Mouse (Mus musculus): Measurements from ENCODE around the gene Capzb. TPM values are rescaled to one million over a fixed set of nuclear protein-coding genes. Genes with fewer than 3 reads are reported as not detected.

Gene Capzb
- polyA plus RNA-seq, 1 experiment from 2014 or later: 330 TPM

DNA sequence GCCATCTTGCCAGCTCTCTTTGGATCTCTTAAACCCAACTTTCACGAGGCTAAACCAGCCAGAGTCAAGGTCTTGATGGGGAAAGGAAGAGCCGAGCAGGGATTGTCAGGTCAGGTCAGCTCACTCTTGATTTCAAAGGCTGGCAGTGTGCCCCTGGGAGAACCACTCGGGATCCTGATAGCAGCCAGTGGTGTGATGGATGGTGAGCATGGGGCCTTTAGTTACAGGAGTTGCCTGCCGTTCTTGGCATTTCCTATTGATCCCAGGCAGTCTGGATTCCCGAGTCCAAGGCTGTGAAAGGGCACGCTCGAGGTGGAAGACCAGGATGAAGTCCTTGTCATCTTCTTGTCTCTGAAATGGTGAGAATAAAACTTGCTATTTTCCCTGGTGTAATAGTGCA lies 9.9 kb downstream of the Capzb start:
- no peak overlapping the region for H3K4me2 ChIP-seq
- no peaks in the 10 kb centered on the region for H3K4me1 ChIP-seq
- no peaks in the 10 kb centered on the region for H3K36me3 ChIP-seq (replicated peaks)
- 72% methylated on average over 7 of the region's 7 CpGs for WGBS
- H3K9ac ChIP-seq: no peak overlapping the region
- ATAC-seq (replicated peaks): no peak
- no peak overlapping the region for H3K4me3 ChIP-seq
- H3K9me3 ChIP-seq: no peaks in the 10 kb centered on the region
- no peaks in the 10 kb centered on the region for H3K27me3 ChIP-seq (replicated peaks)
- no peak overlapping the region for H3K27ac ChIP-seq

DNA sequence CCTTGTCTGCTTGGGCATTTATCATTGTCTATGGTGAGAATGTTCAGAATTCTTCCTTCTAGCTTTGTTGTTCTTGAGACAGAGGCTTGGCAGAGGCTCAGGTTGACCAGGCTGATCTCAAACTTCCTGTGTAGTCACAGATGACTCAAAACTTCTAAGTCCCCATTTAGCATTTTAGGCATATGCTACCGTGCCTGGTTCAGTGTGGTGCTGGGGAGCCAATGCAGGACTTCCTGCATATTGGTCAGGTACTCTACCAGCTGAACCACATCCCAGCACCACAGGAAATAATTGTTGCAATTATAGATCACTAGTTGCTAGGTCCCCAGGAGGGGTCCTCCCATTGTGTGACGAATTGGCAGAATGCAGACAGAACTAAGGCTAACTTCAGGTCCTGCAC lies 10.7 kb downstream of the Capzb start:
- Histone ChIP-seq H3K4me3 (no peak overlapping the region), H3K36me3 (replicated peaks) (no peaks in the 10 kb centered on the region), H3K9me3 (no peaks in the 10 kb centered on the region), H3K9ac (no peak overlapping the region), H3K4me1 (peaks cover 5% of the 10 kb centered on the region; the same call in 1 of the 2 replicates), H3K4me2 (no peak overlapping the region), H3K27ac (no peak overlapping the region), H3K27me3 (replicated peaks) (no peaks in the 10 kb centered on the region)
- ATAC-seq (replicated peaks): no peak
- WGBS: 72% methylated on average over 2 of the region's 2 CpGs

DNA sequence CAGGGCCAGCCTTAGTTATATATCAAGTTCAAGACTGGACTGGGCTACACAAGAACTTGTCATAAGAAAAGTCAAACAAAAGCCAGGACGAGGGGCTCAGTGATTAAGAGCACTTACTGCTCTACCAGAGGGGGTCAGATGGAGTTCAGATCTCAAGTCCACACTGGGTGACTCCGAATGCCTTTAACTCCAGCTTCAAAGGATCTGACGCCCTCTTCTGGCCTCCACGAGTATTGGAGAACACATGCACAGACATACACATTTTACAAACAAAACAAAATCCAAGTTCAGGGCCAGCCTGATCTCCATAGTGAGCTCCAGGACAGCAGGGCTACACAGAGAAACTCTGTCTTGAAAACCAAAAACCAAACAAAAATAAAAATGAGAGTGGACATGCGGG lies 13.1 kb downstream of the Capzb start:
- Histone ChIP-seq H3K9ac (no peak overlapping the region), H3K27me3 (replicated peaks) (no peaks in the 10 kb centered on the region), H3K36me3 (replicated peaks) (no peaks in the 10 kb centered on the region), H3K27ac (no peak overlapping the region), H3K4me3 (no peak overlapping the region), H3K4me1 (peaks cover 14% of the 10 kb centered on the region; the same call in 1 of the 2 replicates), H3K9me3 (no peaks in the 10 kb centered on the region), H3K4me2 (no peak overlapping the region)
- ATAC-seq (replicated peaks): no peak
- 64% methylated on average over 5 of the region's 5 CpGs for WGBS

DNA sequence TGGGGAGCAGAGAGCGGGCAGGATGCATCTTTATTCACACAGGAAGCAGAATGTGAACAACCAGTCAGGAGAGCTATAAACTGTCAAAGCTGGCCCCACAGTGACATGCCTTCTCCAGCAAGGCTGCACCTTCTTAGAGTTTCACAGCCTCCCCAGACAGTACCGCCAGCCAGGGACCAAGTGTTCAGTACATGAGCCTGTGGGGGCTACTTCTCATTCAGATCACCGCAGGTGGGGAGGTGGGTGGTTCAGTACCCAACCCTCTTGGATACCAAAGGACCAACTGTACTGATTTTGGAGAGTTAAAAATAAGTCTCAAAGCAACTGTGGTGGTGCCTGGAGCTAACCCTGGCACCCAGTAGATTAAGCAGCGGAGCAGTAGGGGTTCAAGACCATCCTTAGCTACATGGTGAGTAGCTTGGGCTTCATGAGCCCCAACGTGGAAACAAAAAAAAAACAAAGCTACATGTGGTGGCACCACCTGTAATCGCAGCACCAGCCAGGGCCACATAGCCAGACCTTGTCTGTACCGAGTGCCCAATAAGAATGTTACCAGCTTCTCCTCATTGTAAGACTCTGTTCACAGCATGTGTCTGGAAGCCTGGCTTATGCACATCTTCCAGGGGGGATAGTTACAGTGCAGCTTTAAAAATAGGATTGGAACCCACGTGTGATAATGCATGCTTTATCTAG lies 13.8 kb downstream of the Capzb start:
- H3K36me3 ChIP-seq (replicated peaks): no peaks in the 10 kb centered on the region
- H3K4me2 ChIP-seq: no peak overlapping the region
- no peak overlapping the region for H3K4me3 ChIP-seq
- WGBS: 91% methylated on average over 8 of the region's 8 CpGs
- H3K27ac ChIP-seq: no peak overlapping the region
- H3K9me3 ChIP-seq: no peaks in the 10 kb centered on the region
- no peaks in the 10 kb centered on the region for H3K27me3 ChIP-seq (replicated peaks)
- H3K4me1 ChIP-seq: peaks cover 14% of the 10 kb centered on the region; the same call in 1 of the 2 replicates
- no peak for ATAC-seq (replicated peaks)
- no peak overlapping the region for H3K9ac ChIP-seq

DNA sequence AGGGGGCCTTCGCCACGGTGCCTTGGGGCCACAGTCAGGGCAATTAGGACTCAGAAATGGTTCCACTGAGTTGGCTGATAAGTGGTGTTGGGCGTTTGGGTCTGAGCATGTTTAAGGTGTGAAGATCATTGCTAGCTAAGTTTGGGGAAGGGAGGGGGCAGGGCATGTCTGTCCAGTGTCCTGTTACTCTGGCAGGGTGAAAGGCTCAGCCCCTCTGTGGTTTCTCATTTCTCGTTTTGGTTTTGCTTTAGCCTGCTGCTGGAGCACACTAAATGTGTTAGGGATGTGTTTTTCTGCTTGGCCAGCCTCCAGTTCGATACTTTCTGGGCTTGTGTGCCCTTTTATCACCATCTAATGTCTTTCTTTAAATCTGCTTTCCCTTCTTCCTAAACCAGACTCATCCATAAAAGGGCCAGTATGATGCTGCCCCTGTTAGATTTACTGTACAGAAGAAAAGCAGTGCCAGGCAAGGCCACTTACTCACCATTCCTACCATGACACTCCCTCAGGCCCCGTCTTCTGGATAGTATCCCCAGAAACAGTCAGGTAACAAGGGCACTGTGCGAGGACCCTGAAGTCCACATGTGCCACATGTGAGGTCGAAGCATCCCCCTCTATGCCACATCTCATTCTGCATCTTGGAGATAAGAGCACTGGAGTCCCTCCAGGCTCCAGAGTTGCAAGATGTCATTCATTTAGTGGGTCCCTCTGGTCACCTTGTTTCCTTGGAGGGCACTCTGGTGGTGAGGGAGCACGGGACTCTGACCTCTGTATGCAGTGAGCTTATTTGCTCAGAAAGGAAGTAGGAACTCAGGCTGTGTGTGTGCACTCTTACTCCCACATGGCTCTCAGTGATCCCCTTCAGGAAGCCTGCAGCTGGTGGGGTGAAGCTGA lies 15.8 kb downstream of the Capzb start:
- H3K4me3 ChIP-seq: no peak overlapping the region
- no peak overlapping the region for H3K4me2 ChIP-seq
- H3K9me3 ChIP-seq: no peaks in the 10 kb centered on the region
- ATAC-seq (replicated peaks): no peak
- H3K4me1 ChIP-seq: peaks cover 17% of the 10 kb centered on the region; the same call in 1 of the 2 replicates
- H3K27me3 ChIP-seq (replicated peaks): no peaks in the 10 kb centered on the region
- no peak overlapping the region for H3K27ac ChIP-seq
- no peak overlapping the region for H3K9ac ChIP-seq
- 79% methylated on average over 9 of the region's 9 CpGs for WGBS
- no peaks in the 10 kb centered on the region for H3K36me3 ChIP-seq (replicated peaks)

DNA sequence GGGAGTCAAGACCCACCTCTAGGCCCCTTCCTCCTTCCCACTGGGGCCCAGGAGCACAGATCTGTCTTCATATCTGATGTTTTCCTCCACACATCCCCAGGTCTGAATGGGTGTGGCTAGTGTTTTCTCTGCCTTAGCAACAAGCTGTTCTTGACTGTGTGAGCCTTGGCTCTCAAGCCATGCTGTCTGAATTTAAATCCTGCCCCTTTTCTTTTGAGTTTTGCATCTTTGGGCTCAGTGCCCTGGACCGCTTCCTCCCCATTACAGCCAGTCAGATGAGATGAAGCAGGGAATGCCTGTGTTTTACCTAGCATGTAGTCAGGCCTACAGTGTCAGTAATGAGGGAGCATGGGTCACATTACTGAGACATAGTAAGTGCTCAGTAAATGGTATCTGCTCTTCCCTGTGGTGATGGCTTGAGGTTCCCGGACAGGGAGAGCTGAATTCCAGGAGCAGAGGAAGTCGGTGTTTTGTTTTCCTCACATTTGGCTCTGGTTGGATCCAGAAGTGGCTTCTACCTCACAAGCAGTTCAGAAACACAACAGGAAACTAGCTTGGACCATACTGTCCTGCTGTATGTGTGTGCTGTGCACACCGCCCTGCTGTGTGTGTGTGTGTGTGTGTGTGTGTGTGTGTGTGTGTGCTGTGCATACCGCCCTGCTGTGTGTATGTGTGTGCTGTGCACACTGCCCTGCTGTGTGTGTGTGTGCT lies 16.6 kb downstream of the Capzb start:
- H3K27ac ChIP-seq: no peak overlapping the region

DNA sequence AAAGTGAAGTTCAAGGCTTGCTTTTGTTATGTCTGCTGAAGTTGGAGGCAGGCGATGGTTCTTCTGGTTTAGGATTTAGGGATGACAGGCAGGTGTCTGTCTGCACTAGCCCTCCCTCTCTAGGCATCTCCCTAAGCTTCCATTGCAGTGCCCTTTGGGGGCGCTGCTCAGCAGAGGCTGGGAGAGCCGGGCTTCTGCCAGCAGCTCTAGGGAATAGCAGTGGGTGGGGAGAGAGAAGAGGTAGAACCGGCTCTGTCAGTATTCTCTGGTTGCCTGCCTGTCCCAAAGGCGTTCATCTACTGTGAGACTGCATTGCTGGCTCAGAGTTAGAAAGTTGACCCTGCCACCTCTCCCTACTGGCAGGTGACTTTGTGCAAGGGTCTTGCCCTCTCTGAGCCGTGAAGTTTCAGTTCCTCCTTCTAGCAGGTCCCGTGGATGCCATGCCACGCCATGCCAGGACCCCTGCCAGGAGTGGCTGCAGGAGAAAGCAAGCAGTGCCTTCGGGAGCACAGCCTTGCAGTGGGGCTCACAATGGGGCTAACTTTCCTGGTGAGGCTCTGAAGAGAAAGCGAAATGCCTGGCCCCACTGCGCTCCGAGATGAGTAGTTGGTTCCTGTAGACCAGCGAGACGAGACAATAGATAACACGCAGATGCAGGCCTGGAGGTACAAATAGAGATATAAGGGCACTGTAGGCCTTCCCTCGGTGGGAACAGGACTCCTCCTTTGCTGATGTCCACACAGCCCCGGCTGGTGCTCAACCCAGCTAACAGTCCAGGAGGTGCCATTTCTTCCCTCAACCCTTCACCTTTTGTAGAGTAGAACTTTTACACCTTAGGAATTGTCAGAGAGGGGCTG lies 19.5 kb downstream of the Capzb start:
- Histone ChIP-seq H3K4me2 (no peak overlapping the region), H3K27ac (no peak overlapping the region), H3K4me1 (peaks cover 17% of the 10 kb centered on the region; the same call in 1 of the 2 replicates), H3K9ac (no peak overlapping the region), H3K4me3 (no peak overlapping the region), H3K36me3 (replicated peaks) (no peaks in the 10 kb centered on the region), H3K9me3 (no peaks in the 10 kb centered on the region), H3K27me3 (replicated peaks) (no peaks in the 10 kb centered on the region)
- ATAC-seq (replicated peaks): no peak
- 75% methylated on average over 17 of the region's 17 CpGs for WGBS

More for the DNA sequence above, 16.6 kb downstream of the Capzb start:
- ATAC-seq (replicated peaks): no peak
- H3K9ac ChIP-seq: no peak overlapping the region
- H3K4me1 ChIP-seq: peaks cover 17% of the 10 kb centered on the region; the same call in 1 of the 2 replicates
- H3K4me2 ChIP-seq: no peak overlapping the region
- no peaks in the 10 kb centered on the region for H3K27me3 ChIP-seq (replicated peaks)
- 84% methylated on average over 5 of the region's 5 CpGs for WGBS
- H3K4me3 ChIP-seq: no peak overlapping the region
- H3K9me3 ChIP-seq: no peaks in the 10 kb centered on the region
- no peaks in the 10 kb centered on the region for H3K36me3 ChIP-seq (replicated peaks)

DNA sequence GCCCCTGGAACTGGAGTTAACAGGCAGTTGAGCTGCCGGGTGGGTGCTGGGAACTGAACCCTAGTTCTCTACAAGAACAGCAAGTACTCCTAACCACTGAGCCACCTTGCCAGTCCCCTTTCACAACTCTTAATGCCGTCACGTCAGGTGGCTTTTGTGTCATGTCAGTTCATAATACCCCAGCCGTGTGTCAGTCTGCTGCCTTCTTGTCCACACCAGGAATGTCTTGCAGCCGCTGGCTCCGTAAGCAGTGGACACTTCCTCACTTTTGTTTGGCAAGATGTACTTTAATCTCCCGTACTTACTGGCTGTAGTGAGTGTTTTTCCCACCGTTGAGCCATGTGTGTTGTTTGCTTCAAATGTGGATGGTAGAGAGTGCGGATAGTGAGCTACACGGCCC lies 20.4 kb downstream of the Capzb start:
- Histone ChIP-seq H3K36me3 (replicated peaks) (no peaks in the 10 kb centered on the region), H3K9ac (no peak overlapping the region), H3K4me2 (no peak overlapping the region), H3K27ac (no peak overlapping the region), H3K9me3 (no peaks in the 10 kb centered on the region), H3K4me1 (peaks cover 15% of the 10 kb centered on the region; the same call in 1 of the 2 replicates), H3K4me3 (no peak overlapping the region), H3K27me3 (replicated peaks) (no peaks in the 10 kb centered on the region)
- WGBS: 75% methylated on average over 10 of the region's 10 CpGs
- no peak for ATAC-seq (replicated peaks)

DNA sequence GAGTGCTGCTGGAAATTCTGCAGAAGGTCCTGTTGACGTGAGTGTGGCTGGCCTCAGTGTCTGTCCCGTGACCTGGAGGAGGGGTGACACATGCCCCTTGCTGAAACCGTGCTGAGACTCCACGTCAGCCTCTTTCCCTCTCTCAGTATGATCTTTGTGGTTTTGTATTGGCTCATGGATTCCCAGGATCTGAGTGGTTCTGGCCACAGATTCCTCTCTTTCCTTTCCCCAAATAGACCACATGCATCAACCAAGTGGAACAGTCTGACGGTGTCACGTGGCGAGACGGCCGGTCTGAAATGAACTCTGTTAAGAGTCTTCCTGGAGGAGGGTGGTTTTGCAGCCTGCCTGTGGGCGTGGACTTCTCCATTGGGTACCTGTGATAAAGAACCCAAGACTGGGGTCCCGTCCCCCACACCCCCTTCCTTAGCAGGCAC lies 21.3 kb downstream of the Capzb start:
- no peak overlapping the region for H3K4me2 ChIP-seq
- H3K36me3 ChIP-seq (replicated peaks): no peaks in the 10 kb centered on the region
- 0 out of 2 replicates have a peak, but pooled peaks cover 6% of the 10 kb centered on the region for H3K4me1 ChIP-seq
- no peak overlapping the region for H3K27ac ChIP-seq
- H3K27me3 ChIP-seq (replicated peaks): no peaks in the 10 kb centered on the region
- ATAC-seq (replicated peaks): no peak
- H3K9me3 ChIP-seq: no peaks in the 10 kb centered on the region
- H3K9ac ChIP-seq: no peak overlapping the region
- no peak overlapping the region for H3K4me3 ChIP-seq
- WGBS: 81% methylated on average over 11 of the region's 11 CpGs

DNA sequence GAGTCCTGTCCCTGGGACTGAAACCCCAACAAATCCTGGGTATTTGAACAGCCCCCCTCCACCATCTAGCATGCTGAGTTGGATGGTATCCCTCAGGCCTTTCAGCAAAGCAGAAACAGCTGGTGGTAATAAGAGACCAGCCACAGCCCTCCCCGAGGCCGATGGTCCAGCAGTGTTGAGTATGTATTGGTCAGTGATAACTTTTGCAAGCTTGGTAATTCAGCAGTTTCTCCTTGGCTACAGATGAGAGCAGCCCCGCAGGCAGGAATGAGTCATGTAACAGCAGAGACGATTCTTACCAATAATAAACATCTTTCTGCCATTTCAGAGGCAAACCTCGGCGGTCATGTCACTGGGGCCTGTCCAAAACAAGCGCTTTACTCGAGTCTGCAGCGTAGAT lies 23.9 kb downstream of the Capzb start:
- no peaks in the 10 kb centered on the region for H3K9me3 ChIP-seq
- H3K4me3 ChIP-seq: no peak overlapping the region
- H3K27ac ChIP-seq: no peak overlapping the region
- 77% methylated on average over 9 of the region's 9 CpGs for WGBS
- H3K27me3 ChIP-seq (replicated peaks): no peaks in the 10 kb centered on the region
- no peak overlapping the region for H3K4me2 ChIP-seq
- H3K4me1 ChIP-seq: 0 out of 2 replicates have a peak, but pooled peaks cover 3% of the 10 kb centered on the region
- H3K9ac ChIP-seq: no peak overlapping the region
- no peaks in the 10 kb centered on the region for H3K36me3 ChIP-seq (replicated peaks)
- ATAC-seq (replicated peaks): no peak

DNA sequence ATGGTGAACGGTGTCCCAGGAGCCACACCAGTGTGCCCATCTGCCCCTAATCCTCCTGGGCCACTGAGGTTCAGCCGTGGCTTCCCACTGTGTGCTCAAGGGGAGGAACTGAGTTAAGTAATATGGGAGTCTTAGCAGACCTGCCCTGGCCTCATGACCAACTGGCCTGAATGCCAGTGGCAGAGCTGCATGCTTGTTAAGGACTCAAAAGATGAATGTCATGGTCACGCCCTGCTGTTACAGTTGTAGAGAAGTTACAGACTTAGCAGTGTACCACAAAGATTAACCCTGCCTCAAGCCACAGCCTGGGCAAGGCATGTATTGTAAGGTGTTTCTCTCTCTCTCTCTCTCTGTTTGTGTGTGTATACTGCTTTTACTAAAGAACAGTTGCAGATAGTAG lies 25.8 kb downstream of the Capzb start:
- Histone ChIP-seq H3K4me2 (no peak overlapping the region), H3K27ac (no peak overlapping the region), H3K9ac (no peak overlapping the region), H3K36me3 (replicated peaks) (no peaks in the 10 kb centered on the region), H3K27me3 (replicated peaks) (no peaks in the 10 kb centered on the region), H3K4me3 (no peak overlapping the region), H3K9me3 (no peaks in the 10 kb centered on the region), H3K4me1 (no peaks in the 10 kb centered on the region)
- ATAC-seq (replicated peaks): no peak
- 62% methylated on average over 3 of the region's 3 CpGs for WGBS

Data from midbrain, embryonic 15.5 days (tissue).